Mouse (Mus musculus) myocyte (in vitro differentiated cells): ENCODE data around the gene Itga1.

Source experiments
- E2F4 ChIP-seq: IDR thresholded peaks from one replicate; pipeline ENCODE4 v1.6.1; 2011; ENCODE audit warnings: mild to moderate bottlenecking, control low read depth, moderate library complexity; ENCODE audit not compliant: insufficient read depth
- MAX ChIP-seq: IDR thresholded peaks from one replicate; pipeline ENCODE4 v1.6.1; 2011; ENCODE audit warnings: low read depth, mild to moderate bottlenecking, control low read depth
- MYOG ChIP-seq, 3 experiments: IDR thresholded peaks; one replicate each; pipeline ENCODE4 v1.6.1; 2011; ENCODE audit warnings: control low read depth in 2 of 3, low read depth in 2 of 3, mild to moderate bottlenecking in 2 of 3; ENCODE audit not compliant: insufficient read length in 2 of 3, control insufficient read depth in 1 of 3, insufficient read depth in 1 of 3
- POLR2A ChIP-seq: IDR thresholded peaks from one replicate; pipeline ENCODE4 v1.6.1; 2011; ENCODE audit warnings: low read depth, mild to moderate bottlenecking, control low read depth, moderate library complexity; ENCODE audit not compliant: insufficient read length
- USF1 ChIP-seq: IDR thresholded peaks from one replicate; pipeline ENCODE4 v1.6.1; 2011; ENCODE audit warnings: low read depth, mild to moderate bottlenecking, control low read depth, moderate library complexity

GRCm38 (mm10) chr13:114923331-114923730 is 178.4 kb downstream of the Itga1 start:
- TF ChIP-seq E2F4 (no peak), MAX (no peak), POLR2A (no peak), MYOG (IDR thresholded peaks at IDR 0.05; ENCODE audit: control insufficient read depth in 1 of 3, insufficient read depth in 1 of 3, insufficient read length in 2 of 3, low read depth in 2 of 3) (no peak), USF1 (no peak)
